Mouse (Mus musculus) mesoderm, embryonic 11.5 days (tissue): ENCODE measurements around the gene 1190002N15Rik.

Experiments used
- DNase-seq: peaks from one replicate; pipeline ENCODE4 v3.0.0-alpha.2; 2012; ENCODE audit warnings: low read depth, low spot score

1190002N15Rik gene

DNA sequence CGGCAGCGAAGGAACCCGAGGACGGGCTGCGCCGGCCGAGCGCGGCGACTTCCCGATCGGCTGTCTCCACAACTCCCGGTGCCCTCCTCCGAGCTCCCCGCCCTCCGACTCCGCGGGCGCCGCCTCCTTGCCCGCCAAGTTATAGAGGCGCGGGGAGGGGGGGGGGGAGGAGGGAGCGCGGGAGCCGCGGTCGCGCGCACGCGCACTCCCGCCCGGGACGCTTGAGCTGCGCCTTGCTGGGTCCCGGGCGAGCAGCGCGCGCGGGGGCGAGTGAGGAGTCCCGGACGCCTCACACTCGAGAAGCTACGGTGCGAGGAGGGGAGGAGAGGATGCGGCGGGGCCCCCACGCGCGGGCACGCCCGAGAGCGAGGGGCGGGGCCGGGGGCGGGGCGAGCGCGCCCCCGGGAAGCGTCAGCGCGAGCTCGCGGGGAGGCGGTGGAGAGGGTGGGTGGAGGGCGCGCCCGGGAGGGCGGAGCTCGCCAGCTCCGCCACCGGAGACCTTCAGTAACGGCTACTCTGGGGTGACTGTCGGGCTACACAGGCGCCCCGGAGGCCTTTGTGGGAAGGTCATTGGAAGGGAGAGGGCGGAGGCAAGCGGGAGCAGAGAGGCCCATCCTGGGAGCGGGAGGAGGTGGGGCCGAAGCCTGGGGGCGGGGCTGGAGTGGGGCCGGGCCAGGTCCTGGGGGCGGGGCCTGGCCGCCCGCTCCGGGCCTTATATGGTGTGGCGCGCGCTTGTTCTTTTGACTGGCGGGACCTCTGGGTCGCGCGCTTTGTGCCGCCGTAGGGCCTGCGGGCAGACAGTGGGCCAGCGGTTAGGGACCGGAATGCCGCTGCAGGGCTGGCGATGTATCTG lies at the start of gene 1190002N15Rik:
Gene 1190002N15Rik (minus strand): TSS at position 112 of the 853 bp plus-strand sequence.
- DNase-seq: peak; percentile 94

DNA sequence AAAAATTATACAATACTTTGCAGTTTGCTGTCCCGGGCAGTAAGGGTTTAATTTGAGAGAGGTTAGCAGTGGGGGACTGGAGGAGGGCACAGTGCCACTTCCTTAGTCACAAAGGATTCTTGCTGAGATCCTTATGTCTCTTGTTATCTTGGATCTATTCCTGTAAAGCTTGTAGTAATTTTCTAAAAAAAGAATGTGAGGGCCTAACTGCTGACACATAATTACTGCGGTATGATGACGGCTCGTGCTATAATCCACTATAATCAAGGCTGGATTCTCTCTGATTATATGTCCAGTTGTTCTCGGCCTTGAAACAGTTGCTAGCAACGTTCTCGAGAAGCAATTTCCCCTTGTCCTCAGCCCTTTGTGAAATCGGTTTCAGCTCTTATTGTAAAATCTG lies 44.4 kb upstream of the 1190002N15Rik start:
- no peak for DNase-seq

DNA sequence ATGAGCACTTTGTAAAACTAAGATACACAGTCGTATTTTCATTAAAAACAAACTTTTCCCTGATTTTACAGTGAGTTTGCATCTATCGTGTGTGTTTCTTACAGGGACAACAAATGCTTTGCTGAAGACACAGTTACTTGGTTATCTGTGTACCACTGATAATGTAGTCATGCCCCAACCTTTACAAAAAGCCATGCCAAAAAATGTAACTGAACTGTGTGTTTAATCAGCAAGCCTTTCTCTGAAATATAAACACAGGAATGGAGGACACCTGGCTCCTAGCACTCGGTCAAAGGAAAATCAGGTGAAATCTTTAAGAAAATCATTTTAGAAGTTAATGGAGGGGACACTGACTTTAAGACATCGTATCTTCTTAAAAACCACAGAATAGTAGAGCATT lies 43.8 kb upstream of the 1190002N15Rik start:
- DNase-seq: no peak

DNA sequence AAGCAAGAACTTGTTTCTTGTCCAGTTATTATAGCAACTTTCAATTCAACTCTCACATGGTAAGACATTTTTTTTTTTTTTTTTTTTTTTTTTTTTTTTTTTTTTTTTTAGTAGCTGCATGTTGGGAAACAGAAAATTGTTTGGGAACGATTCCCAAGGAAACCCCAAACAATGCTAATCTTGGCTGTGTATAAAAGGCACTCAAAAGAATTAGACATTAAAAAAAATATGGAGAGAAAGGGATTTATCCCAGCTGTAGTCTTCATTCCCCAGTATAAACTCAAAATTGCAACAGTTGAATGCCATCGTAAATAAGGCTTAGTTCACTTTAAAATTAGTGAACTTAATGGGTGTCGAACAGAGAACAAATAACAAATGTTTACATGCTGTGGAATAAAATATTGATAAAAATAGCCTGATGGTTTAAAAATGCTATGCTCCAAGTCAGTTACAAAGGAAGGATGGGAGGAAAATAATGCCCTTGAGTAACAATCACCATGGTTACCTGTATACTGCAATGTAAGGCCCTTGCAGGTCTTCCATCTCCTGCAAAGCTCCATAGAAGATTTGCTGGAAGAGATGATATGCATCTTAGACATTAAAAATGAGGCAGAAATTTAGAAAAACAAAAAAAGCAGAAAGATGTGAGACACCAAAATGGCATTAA lies 42.3 kb upstream of the 1190002N15Rik start:
- no peak for DNase-seq

DNA sequence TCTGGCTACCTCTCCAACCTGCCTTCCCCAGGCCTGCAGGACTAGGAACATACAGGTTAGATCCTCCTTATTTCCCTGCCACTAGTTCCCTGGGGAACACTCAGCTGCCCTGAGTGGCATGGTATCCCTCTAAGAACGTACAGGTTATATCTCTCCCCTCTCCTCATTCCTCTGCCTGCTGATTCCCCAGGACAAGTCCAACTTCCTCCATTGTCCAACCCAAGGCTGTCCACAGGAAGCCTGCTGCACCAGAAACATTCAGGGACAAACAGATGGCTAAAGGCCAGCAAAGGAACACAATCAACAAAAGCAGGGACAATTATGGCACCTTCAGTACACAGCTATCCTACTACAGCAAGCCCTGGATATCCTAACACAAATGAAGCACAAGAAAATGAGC lies 33.9 kb upstream of the 1190002N15Rik start:
- no peak for DNase-seq

DNA sequence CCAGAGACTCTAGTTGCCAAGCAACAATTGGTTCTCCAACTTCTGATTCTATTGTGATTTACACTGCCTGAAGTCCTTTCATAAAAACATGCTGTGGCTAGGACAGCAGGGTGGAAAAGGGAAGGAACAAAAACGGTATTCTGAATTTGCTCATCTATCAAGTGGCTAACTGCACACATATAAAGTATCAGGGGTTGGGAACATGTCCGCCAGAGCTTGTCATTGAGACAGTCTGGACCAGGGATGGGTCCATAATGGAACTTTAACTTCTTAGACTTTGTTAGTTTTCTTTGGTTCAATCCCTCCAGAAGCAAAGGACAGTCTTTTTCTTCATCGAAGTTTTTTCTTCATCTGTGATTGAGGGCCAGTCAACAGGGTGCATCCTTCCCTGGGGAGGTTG lies 30.5 kb upstream of the 1190002N15Rik start:
- no peak for DNase-seq

DNA sequence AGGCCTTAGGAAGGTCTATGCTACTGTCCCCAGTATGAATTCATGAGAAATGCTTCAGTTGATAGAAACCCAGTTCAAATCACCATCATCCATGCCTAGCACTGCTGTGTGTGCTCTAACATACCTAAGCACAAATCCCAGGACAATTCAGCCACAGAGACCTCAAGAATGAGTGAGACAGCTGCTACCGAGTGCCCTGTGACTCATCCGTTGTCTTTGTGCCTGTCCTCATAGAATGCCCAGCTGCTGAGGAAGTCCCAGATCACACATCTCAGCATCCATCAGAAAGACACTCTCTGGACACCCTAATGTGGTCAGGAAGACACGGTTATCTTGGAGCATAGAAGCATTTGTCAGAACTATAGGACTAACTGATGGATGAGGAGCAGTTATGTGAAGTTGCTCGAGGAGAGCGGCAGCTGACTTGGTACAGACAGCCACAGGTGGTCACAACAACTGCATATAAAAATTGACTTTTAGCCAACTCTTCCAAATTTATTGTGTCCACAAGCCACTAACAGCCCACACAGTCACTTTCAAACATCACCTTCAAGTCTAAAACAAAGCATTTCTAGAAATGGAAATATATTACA lies 29.9 kb upstream of the 1190002N15Rik start:
- DNase-seq: peak; percentile 33

DNA sequence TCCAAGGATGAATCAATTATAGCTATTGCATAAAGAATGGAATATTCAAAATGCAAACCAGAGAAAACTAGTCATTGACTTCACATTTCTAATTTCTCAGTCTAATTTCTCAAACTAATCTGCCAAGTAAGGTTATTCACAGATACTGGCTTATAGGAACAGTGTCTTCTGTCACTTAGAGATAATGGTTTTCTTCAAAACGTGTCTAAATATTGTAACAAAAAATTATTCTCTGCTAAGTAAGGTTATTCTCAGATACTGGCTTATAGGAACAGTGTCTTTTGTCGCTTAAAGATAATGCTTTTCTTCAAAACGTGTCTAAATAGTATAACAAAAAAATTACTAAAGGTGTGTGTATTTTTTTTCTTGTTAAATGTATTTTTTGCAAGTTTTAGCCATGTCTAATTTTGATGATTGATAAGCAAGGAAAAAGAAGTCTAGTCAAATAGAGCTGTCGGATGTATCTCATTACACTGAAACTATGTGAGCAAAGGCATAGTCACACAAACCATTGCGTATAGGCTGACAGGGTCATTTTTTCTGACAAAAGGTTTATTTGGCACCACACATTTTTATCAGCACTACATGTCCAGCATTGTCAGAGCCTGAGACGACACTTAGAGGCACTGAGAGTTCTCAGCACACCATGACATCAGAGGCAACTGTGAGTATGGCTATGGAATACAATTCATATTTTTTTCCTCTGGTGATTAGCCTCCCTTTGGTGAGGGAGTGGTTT lies 19.1 kb upstream of the 1190002N15Rik start:
- DNase-seq: no peak

DNA sequence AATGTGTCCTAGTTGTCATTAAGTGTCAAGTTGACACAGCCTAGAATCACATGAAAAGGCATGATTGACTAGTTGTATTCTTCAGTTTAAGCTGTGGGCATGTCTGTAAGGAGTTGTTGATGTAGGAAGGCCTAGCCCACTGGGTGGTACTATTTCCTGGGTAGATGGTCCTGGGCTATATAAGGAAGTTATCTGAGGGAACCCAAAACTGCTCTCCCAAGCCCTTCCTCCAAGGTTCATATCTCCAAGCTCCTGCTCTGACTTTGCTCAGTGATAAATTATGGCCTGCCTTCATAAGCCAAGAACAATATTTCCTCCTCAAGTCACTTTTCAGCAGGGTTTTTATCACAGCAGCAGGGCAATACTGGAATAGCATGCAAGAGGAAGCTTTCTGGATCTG lies 18.4 kb upstream of the 1190002N15Rik start:
- no peak for DNase-seq

DNA sequence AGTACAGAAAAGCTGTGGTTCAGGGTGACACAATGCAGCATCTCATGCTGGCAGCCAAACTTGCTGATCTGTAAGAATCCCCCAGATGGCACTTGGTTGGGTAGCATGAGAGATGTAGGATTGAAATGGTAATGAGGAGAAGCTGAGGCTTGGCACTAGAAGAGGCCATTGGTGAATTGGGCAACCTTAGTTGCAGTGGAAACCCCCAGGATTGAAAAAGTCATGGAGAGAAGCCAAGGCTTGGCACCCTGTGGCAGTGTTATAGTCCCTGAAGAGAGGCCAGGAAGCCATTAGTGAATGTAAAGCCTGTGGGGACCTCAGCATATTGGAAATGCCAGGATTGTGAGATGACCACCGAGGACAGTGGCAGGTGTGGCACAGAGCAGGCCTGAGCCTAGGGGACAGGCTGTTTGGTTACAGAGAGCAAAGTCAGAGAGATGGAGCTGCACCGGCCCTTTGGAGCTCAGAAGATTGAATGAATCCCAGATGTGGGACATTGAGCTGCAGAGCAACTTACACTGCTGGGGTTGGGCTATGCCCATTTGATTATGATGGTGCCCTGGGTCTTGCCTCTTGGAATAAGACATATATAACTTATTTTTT lies 12.7 kb upstream of the 1190002N15Rik start:
- DNase-seq: no peak

DNA sequence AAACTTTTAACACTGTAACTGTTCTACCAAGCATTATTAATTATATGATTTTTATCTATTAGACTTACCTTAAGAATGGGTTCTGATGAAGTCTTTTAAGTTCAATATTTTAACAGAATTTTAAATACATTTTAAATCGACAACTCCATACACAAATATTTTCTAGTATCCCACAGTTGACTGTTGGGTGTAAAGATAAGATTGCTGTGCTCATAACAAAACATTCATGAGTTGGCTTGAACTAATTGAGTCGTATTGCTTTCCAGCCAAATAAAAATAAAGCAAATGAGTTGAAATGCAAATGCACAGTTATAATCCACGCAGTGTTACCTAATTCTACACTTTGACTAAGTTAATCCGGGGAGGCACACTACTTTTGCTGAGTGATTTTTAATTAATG lies 6.0 kb upstream of the 1190002N15Rik start:
- no peak for DNase-seq

DNA sequence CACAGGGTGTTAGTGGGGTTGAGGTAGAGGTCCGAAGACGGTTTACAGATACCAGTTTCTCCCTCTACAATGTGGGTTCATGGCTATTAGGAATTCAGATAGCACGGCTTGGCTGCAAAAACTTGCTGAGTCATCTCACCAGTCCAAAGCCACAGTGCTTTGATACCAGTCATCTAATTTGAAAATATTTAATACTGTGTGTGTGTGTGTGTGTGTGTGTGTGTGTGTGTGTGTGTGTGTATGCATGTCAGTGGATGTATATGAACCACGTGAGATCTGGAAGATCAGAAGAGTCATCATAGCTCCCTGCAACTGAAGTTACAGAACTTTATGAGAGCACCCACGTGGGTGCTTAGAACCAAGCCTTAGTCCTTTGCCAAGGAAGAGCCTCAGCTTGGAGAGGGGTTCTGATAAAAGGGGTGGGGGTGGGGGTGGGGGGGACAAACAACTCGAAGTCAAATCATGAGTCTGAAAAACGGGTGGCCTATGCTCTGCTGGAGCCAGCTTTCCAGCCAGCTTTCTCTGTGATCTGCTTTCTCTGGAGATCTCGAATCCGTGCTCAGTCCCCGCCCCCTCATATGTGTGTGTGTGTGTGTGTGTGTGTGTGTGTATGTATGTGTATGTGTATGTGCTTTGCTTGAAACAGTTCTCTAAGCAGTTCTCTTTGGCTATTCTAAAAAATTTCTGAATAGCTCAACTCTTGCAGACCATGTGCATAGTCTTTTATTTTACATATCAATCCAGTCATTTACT lies 2.6 kb upstream of the 1190002N15Rik start:
- no peak for DNase-seq

DNA sequence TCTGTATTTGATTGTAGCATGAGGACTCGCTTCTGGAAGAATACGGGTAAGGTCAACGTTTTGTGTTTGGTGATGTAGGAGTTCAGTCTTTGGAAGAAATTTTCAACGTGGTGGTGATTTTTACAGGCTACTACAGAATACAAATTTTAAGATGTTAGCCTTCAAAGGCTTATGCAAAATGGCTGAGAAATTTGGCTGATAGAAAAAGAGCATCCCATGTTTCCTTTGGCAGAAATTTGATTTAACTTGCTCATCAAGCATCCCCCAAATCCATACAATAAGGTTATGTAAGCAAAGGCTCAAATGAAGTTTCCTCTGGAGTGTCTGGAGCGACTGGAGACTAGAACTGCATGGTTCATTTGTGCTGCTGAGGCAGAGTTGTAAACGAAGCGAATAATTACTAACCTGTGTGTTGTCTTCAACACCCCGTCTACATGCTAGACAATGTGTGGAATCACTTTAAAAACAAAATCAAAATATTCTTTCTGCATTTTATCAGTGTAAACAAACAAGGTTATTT lies 1.5 kb upstream of the 1190002N15Rik start:
- no peak for DNase-seq

DNA sequence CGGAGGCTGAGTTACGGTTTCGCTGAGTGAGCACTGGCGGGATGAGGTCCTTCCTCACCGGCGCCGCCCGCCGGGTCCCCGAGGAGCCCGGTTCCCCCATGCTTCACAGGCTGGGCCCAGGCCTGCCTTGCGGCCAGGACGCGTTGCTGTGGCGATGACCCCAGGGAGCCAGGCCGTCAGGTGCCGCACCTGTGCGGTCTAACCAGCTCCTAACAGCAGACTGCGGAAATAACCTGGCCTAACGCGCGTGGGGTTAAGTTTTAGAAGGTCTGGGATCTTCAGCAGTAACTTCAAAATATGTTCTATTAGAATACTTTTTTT lies 902 bp upstream of the 1190002N15Rik start:
- no peak for DNase-seq

DNA sequence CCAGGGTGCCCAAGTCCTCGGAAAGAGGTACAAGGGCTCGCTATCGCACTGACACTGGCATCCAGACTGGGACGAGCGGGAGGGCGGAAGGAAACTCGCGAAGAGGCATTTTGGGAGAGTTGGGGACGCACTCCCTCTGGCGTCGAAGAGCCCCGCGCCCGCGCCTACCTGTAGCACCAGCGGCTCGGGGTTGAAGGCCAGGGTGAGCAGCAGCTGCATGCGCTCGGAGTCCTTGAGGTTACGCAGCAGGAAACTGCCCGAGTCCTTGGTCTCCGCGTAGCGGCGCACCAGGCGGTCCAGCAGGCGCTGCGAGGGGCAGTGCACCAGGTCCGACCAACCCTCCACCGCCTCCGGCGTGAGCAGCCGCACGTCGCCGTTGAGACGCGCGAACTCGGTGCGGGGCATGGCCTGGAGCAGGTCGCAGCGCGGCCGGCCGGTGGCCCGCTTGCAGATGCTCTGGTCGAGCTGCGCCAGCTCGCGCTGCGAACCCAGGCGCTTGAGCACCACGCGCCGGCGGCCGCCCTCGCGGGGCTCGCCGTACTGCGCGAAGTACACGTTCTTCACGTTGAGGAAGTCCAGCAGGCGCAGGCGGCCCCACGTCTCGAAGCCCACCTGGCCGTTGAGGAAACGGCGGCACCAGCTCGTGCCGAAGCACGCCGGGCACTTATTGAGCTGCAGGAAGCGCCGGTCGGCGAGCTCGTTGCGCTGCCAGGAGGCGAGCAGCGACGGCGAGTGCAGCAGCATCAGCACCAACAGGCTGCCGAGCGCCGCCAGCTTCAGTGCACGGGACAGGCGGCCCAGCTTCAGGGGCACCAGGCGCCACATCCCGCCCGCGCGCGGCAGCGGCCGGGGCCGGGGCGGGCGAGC lies 597 bp downstream of the 1190002N15Rik start:
- peak; percentile 76 for DNase-seq

DNA sequence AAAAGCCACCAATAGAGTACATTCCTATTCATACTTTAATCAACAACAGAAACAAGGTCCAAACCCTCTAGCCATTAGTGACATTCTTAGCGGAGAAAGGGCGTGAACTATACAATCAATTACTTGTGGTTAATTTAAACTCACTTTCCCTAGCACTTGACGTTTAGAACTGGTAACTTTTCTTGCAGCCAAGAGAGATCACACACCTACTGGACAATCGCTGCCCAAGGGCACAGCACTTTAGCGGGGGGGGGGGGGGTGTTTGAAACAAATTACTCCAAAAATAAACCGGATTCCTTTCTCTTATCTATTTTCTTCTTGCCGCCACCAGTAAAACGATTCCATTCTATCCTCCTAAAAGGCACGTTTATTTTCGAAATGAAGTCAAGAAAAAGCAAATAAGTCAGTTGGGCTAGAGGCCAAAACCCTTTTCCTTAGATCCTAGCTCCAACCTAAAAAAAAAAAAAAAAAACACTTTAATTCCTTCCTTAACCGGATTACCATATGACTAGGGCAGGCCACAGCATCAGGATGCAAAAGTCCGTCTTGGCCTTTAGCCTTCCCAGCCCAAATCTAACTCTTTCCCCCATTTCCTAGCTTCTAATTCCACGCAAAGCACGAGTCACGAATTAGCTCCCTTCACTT lies 1.5 kb downstream of the 1190002N15Rik start:
- DNase-seq: no peak

DNA sequence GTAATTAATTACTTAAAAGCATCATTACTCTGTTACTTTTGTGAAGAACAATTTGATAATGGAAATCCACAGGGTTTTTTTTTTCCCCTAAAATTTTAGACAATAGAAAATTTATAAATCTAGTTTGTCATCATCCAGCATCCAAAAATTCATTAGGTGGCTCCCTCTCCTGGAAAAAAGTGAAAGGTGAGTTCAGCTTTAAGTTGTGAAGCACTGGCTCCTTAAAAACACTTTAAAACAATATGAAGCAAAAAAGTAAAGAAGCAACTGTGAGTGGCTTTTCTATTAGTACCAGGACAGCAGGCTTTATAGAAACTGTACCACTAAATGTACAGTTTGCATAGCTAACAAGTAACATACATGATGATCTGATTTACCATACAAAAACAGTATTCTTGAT lies 3.1 kb downstream of the 1190002N15Rik start:
- DNase-seq: no peak

DNA sequence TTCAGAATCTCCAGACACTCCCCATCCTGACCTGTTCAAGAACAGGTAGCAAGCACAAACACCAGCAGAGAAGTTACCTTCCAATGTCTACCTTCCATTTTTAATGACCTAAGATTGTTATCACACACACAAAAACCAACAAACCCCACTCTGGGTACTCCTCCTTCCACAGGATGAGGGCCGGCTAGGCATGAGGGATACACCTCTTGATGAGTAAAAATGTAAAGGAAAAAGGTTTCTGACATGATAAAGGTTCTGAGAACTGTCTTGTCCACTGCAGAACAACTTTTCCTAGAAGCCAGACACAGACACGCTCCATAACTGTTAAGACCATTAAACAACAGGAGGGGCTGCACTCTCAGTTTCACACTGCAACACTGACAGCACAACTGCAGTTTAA lies 3.7 kb downstream of the 1190002N15Rik start:
- DNase-seq: no peak

DNA sequence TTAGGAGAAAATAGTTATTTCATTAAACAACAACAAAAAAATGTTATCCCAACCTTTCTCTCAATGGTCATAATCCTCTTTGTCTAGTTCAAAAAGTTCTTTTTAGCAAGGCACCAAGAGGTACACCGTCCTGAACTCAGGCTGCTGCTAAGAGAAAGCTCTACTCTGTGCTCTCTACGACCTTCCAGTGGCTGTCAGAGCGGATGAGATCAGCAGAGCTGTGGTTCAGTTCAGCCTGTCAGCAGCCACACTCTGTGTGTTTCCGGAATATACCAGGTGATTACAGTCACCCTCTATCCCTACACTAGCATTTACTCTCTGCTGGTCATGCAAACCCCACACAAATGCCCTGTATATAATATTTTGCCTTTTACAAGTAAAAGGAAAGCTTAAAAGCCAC lies 4.2 kb downstream of the 1190002N15Rik start:
- no peak for DNase-seq
